Mouse (Mus musculus) liver, embryonic 14.5 days (tissue): ENCODE results near the gene Fbxw9. TPM values are rescaled to one million over a fixed set of nuclear protein-coding genes. Genes with fewer than 3 reads are reported as not detected.
A peak's percentile ranks its signal among the peaks of the same experiment; 100 is the strongest.

ENCODE experiments used
- ATAC-seq: fragments of 200-750 bp; cut with Nextera tagmentation; 2 replicates; pipeline ENCODE4 v1.8.0; 2017; ENCODE audit warnings: moderate number of reproducible peaks, mild to moderate bottlenecking, moderate library complexity; ENCODE audit not compliant: insufficient read depth
- DNase-seq, 3 experiments: peaks; one replicate each; pipeline ENCODE4 v3.0.0-alpha.2; 2012 to 2013; ENCODE audit warnings: low read depth in 3 of 3, low spot score in 3 of 3
- H3K27ac ChIP-seq: fragments of 300-500 bp; sonication (generic); 2 replicates; pipeline ENCODE4 v1.5.1; 2014; ENCODE audit warnings: moderate library complexity, mild to moderate bottlenecking, control low read depth, inconsistent platforms
- H3K27me3 ChIP-seq: fragments of 300-500 bp; sonication (generic); 2 replicates; pipeline ENCODE4 v1.6.1; 2014; ENCODE audit warnings: mild to moderate bottlenecking, low read length, moderate library complexity; ENCODE audit not compliant: control insufficient read depth, insufficient read depth
- H3K36me3 ChIP-seq: fragments of 300-500 bp; sonication (generic); replicated peaks from 2 replicates; pipeline ENCODE4 v1.6.1; 2014; ENCODE audit warnings: low read depth; ENCODE audit not compliant: control insufficient read depth, insufficient read depth
- H3K4me1 ChIP-seq, 2 experiments: fragments of 200-500 bp in 1 of 2; fragments of 300-500 bp in 1 of 2; sonication (generic) in 1 of 2; replicated peaks; 2 replicates each; pipeline ENCODE4 v1.6.1; 2012 to 2014; ENCODE audit warnings: antibody characterized with exemption in 1 of 2, inconsistent platforms in 1 of 2, low read length in 1 of 2; ENCODE audit not compliant: control insufficient read depth in 2 of 2, insufficient read depth in 2 of 2
- H3K4me2 ChIP-seq: fragments of 300-500 bp; sonication (generic); 2 replicates; pipeline ENCODE4 v1.6.1; 2014; ENCODE audit warnings: low read depth, mild to moderate bottlenecking, control low read depth, moderate library complexity
- H3K4me3 ChIP-seq, 2 experiments: fragments of 200-500 bp in 1 of 2; fragments of 300-500 bp in 1 of 2; sonication (generic) in 1 of 2; 2 replicates each; pipeline ENCODE4 v1.5.1; 2012 to 2014; ENCODE audit warnings: low read depth in 2 of 2, low read length in 2 of 2, mild to moderate bottlenecking in 2 of 2, control low read depth in 1 of 2, inconsistent platforms in 1 of 2, moderate library complexity in 1 of 2; ENCODE audit not compliant: insufficient read depth in 1 of 2
- H3K9ac ChIP-seq: fragments of 300-500 bp; sonication (generic); replicated peaks from 2 replicates; pipeline ENCODE4 v1.6.1; 2014; ENCODE audit warnings: mild to moderate bottlenecking, control low read depth, moderate library complexity
- H3K9me3 ChIP-seq: fragments of 300-500 bp; sonication (generic); 2 replicates; pipeline ENCODE4 v1.6.1; 2016; ENCODE audit warnings: low read length, mixed read lengths; ENCODE audit not compliant: control insufficient read depth
- CTCF ChIP-seq: IDR thresholded peaks from 2 replicates; pipeline ENCODE4 v1.5.1; 2016; ENCODE audit warnings: antibody characterized with exemption, low read depth, control low read depth
- EP300 ChIP-seq: IDR thresholded peaks from 2 replicates; pipeline ENCODE4 v1.6.1; 2016; ENCODE audit warnings: antibody characterized with exemption, low read depth
- WGBS: fragments of 180-500 bp; shearing (Covaris S2); extraction: QIAGEN DNeasy Blood & Tissue Kit; methylation state at CpG from one replicate; pipeline ENCODE4 v1.1.7; 2014; ENCODE audit not compliant: insufficient replicate concordance; 5-methylcytosine and 5-hydroxymethylcytosine counted together
- polyA plus RNA-seq, 2 experiments: library from polyadenylated mRNA; depleted of rRNA in 1 of 2; stranded (reverse) in 1 of 2; unstranded in 1 of 2; fragments of >200 nt; fragmentation: Nextera tagmentation in 1 of 2; extraction: Ambion mirVana in 1 of 2; gene quantifications; 2 replicates each; pipeline versions ENCODE4 v1.2.1 to v1.2.3; 2012 to 2014

Fbxw9 gene
- polyA plus RNA-seq, 2 experiments: 6.0 to 8.9 TPM

DNA sequence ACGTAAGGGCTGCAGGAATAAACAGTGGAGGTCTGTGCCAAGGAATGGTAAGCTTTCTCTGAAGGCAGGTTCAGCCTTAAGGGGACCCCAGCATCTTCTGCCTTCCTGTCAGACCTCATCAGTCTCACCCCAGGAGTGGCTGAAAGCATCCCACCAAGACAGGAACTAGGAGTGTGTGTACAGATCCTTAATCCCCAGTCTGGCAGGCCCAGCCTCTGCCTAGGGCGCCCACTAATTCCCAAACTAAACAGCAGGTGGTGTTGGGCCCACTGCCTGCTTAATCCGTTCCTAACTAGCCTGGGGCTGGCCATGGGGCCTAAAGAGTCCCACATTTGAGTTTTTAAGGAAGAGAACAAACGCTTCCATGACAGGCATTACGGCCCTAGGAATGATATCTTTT lies 42.6 kb upstream of the Fbxw9 start:
- 69% methylated on average over 5 of the region's 5 CpGs for WGBS

DNA sequence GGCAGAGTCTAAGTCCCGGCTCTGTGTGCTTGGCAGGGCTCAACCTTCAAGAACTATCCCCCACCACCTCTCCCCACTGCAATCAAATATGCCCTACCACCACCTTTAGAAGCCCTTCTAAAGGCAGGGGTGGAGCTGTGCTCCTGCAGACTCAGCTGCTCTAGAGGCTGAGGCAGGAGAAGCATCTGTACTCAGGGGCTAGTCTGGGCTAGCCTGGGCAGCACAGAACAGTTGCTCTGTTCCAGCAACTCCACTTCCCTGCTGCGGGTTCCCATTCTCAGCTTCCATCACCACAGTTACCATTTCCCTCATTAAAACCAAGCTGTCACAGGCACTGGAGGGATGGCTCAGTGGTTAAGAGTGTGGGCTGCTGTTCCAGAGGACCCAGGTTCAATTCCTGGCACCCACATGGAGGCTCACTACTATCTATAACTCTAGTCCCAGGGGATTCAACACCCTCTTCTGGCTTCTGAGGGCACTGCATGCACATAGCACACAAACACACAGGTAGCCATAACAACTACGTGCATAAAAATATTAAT lies 38.3 kb upstream of the Fbxw9 start:
- WGBS: 86% methylated on average over 3 of the region's 3 CpGs
- H3K9me3 ChIP-seq: no peaks in the 10 kb centered on the region
- no peak overlapping the region for H3K4me2 ChIP-seq
- peaks cover 16% of the 10 kb centered on the region for H3K36me3 ChIP-seq
- no peaks in the 10 kb centered on the region for H3K27me3 ChIP-seq
- ATAC-seq (no peak), DNase-seq (no peak)
- H3K27ac ChIP-seq: no peak overlapping the region
- no peak overlapping the region for H3K4me3 ChIP-seq
- H3K4me1 ChIP-seq: peaks cover 14 to 17% of the 10 kb centered on the region in 2 experiments
- TF ChIP-seq EP300 (no peak), CTCF (no peak; the same call in 1 of the 2 replicates)
- H3K9ac ChIP-seq: no peak overlapping the region

More for the DNA sequence above, 42.6 kb upstream of the Fbxw9 start:
- TF ChIP-seq CTCF: 0 out of 2 replicates have a peak, but pooled peaks have one; percentile 16
- no peak for TF ChIP-seq EP300
- no peaks in the 10 kb centered on the region for H3K9me3 ChIP-seq
- H3K4me3 ChIP-seq: no peak overlapping the region
- no peak overlapping the region for H3K4me2 ChIP-seq
- H3K27ac ChIP-seq: no peak overlapping the region
- peaks cover 17% of the 10 kb centered on the region for H3K27me3 ChIP-seq
- H3K36me3 ChIP-seq: peaks cover 13% of the 10 kb centered on the region
- H3K9ac ChIP-seq: no peak overlapping the region
- ATAC-seq (no peak), DNase-seq (no peak)
- H3K4me1 ChIP-seq: no peaks in the 10 kb centered on the region

DNA sequence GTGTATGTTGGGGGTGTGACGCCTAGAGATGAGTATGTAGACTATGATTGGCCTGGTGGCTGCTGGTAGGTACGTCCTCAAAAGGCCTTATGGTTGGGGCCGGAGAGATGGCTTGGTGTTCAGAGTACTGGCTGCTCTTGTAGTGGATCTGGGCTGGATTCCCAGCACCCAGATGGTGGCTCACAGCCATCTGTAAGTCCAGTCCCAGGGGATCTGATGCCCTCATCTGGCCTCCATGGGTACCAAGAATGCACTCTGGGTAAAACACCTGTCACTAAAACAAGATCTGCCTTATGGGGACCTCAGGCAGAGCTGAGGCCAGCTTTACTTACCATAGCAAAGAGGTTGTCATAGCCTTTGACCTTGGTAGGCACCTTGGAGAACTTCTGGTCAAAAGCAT lies 36.0 kb upstream of the Fbxw9 start:
- no peak overlapping the region for H3K9ac ChIP-seq
- no peak for ATAC-seq
- peaks cover 20 to 26% of the 10 kb centered on the region in 2 experiments for H3K4me1 ChIP-seq

DNA sequence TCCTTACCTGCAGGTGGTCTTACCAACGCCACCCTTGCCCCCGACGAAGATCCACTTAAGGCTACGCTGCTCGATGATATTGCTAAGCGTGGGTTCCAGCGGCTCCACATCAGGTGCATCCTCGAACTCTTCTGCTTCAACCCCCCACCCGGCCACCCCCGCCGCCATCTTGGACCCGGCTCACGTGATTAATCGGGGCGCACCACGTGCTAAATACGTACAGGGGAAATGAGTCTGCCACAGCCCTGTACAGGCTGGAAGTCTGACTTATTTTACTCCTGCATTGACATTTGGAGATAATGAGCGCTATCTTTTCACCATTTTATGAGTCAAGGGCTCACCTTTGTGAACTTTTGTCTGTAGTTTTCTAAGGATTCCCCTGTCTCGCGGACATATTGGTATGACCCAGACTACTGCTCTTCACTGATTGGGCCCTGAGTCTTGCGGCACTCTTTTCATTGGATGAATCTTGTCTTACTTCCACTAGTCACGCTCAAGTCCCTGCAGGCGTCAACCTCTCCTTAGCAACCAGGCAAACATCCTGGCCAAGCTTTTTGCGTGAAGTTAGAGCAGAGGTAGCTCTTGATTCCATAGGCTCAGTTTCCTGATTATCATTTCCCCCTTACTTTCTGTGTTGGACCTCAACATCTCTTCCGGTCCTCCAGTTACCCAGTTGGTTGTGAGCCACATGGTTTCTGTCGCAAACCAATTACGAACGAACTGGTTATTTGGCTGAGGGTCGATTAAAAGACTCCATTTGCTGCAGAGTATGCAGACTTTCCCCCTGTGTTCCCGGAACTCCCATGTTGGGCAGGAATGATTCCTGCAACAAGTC lies 34.5 kb upstream of the Fbxw9 start, which contains the start of gene Asna1:
Gene Asna1 (minus strand): TSS at position 184 of the 835 bp plus-strand sequence.
- peaks cover 16% of the 10 kb centered on the region for H3K36me3 ChIP-seq
- peak within 1 kb of the TSS; percentile 79 for H3K27ac ChIP-seq
- WGBS: 2% methylated on average over 30 of the region's 30 CpGs
- TF ChIP-seq EP300: peak; percentile 61
- no peak for TF ChIP-seq CTCF
- no peaks in the 10 kb centered on the region for H3K27me3 ChIP-seq
- peak within 1 kb of the TSS; percentile 97 for H3K4me2 ChIP-seq
- ATAC-seq (peak; percentile 80), DNase-seq (peak; percentile 94)
- H3K9ac ChIP-seq: peak within 1 kb of the TSS; percentile 79
- H3K4me3 ChIP-seq: peak within 1 kb of the TSS; percentile 90 to 98
- no peaks in the 10 kb centered on the region for H3K9me3 ChIP-seq
- H3K4me1 ChIP-seq: peaks cover 24 to 28% of the 10 kb centered on the region in 2 experiments

More for the DNA sequence above, 36.0 kb upstream of the Fbxw9 start:
- no peaks in the 10 kb centered on the region for H3K9me3 ChIP-seq
- no peak overlapping the region for H3K27ac ChIP-seq
- no peak for TF ChIP-seq CTCF
- TF ChIP-seq EP300: no peak
- 93% methylated on average over 3 of the region's 3 CpGs for WGBS
- H3K36me3 ChIP-seq: peaks cover 6% of the 10 kb centered on the region
- H3K4me2 ChIP-seq: peak overlapping the region; percentile 97
- no peaks in the 10 kb centered on the region for H3K27me3 ChIP-seq
- DNase-seq: no peak
- no peak overlapping the region; a peak in 1 of 4 replicates for H3K4me3 ChIP-seq
